ENCODE assay signal across 8 mouse cellular contexts in genomic region chr8:108101978-108102865, GRCm38 (mm10).
A peak's percentile ranks its signal among the peaks of the same experiment; 100 is the strongest.
DNase-seq lines count a peak whose midpoint lies in the region; ATAC-seq and TF ChIP-seq lines count a peak whose summit lies in the region.
"Had no signal": no experiment of that assay in that cellular context is flagged by ENCODE, and none has a peak within 500 bp of the region (broad histone marks: within the 10 kb centered on the region; RNA-seq: fewer than 3 reads in every experiment).

No protein-coding gene starts in this region.

- TF ChIP-seq CTCF in forebrain, postnatal 0 days (IDR thresholded peaks at IDR 0.05; ENCODE audit: low read depth): no peak

- H3K4me1 ChIP-seq in forebrain, postnatal 0 days (ENCODE audit: insufficient read depth): no peaks in the 10 kb centered on the region; the same call in 1 of the 2 replicates
- peaks cover 56% of the 10 kb centered on the region for H3K4me1 ChIP-seq in limb, embryonic 10.5 days
- peaks cover 10% of the 10 kb centered on the region; the same call in 1 of the 2 replicates for H3K4me1 ChIP-seq in neural tube, embryonic 14.5 days (ENCODE audit: control insufficient read depth, insufficient read depth, low read length)

- H3K9me3 ChIP-seq in forebrain, postnatal 0 days (ENCODE audit: low read length): no peaks in the 10 kb centered on the region
- no peaks in the 10 kb centered on the region for H3K9me3 ChIP-seq in limb, embryonic 10.5 days (replicated peaks)
- H3K9me3 ChIP-seq in neural tube, embryonic 14.5 days (ENCODE audit: control insufficient read depth, low read length): no peaks in the 10 kb centered on the region

- no peak overlapping the region for H3K9ac ChIP-seq in forebrain, postnatal 0 days
- H3K9ac ChIP-seq in neural tube, embryonic 14.5 days (replicated peaks; ENCODE audit: low read depth, low read length): no peak overlapping the region

- peaks cover 7% of the 10 kb centered on the region; the same call in 1 of the 2 replicates for H3K27me3 ChIP-seq in forebrain, postnatal 0 days (ENCODE audit: insufficient read depth, low read length)
- H3K27me3 ChIP-seq in limb, embryonic 10.5 days (ENCODE audit: low read depth, poor library complexity, severe bottlenecking): no peaks in the 10 kb centered on the region
- no peaks in the 10 kb centered on the region for H3K27me3 ChIP-seq in neural tube, embryonic 14.5 days (ENCODE audit: control insufficient read depth, insufficient read depth, low read length)

- 12% methylated on average over 16 of the region's 16 CpGs for WGBS in forebrain, postnatal 0 days
- WGBS in limb, embryonic 10.5 days: 75% methylated on average over 16 of the region's 16 CpGs
- WGBS in neural tube, embryonic 14.5 days: 19% methylated on average over 16 of the region's 16 CpGs

- peak overlapping the region; percentile 29 for H3K4me2 ChIP-seq in forebrain, postnatal 0 days (ENCODE audit: low read depth)
- H3K4me2 ChIP-seq in neural tube, embryonic 14.5 days (ENCODE audit: low read depth, low read length): peak overlapping the region; percentile 21; the same call in 1 of the 2 replicates

- peak; percentile 84 for ATAC-seq in forebrain, postnatal 0 days
- no peak; the same call in 1 of the 2 replicates for ATAC-seq in neural tube, embryonic 14.5 days (ENCODE audit: low read depth)

- peak; percentile 5 to 26 for DNase-seq in right cerebral cortex, adult 2 months (ENCODE audit: low spot score in 2 of 2)
- DNase-seq in right cerebral cortex, postnatal 14 days: no peak
- DNase-seq in forebrain, postnatal 0 days: peak; percentile 64
- peak; percentile 1 for DNase-seq in limb, embryonic 10.5 days (ENCODE audit: low spot score)
- DNase-seq in gastrocnemius, postnatal 4 days (ENCODE audit: low spot score in 2 of 2): no peak
- no peak for DNase-seq in cerebellum, postnatal 4 days (ENCODE audit: low spot score in 2 of 2)
- DNase-seq: adrenal gland, postnatal 36 days had no signal

- no peaks in the 10 kb centered on the region for H3K36me3 ChIP-seq in forebrain, postnatal 0 days (ENCODE audit: insufficient read depth)
- no peaks in the 10 kb centered on the region for H3K36me3 ChIP-seq in limb, embryonic 10.5 days
- H3K36me3 ChIP-seq in neural tube, embryonic 14.5 days (ENCODE audit: control insufficient read depth, insufficient read depth, low read length): no peaks in the 10 kb centered on the region

- H3K4me3 ChIP-seq in forebrain, postnatal 0 days (ENCODE audit: low read depth, low read length): no peak overlapping the region
- no peak overlapping the region for H3K4me3 ChIP-seq in limb, embryonic 10.5 days
- H3K4me3 ChIP-seq in neural tube, embryonic 14.5 days (ENCODE audit: low read depth, low read length): no peak overlapping the region

- peak overlapping the region; percentile 54; the same call in 1 of the 2 replicates for H3K27ac ChIP-seq in forebrain, postnatal 0 days (ENCODE audit: low read depth, low read length)
- H3K27ac ChIP-seq in limb, embryonic 10.5 days: peak overlapping the region; percentile 77
- peak overlapping the region; percentile 11; the same call in 1 of the 2 replicates for H3K27ac ChIP-seq in neural tube, embryonic 14.5 days (ENCODE audit: low read depth, low read length)

Comparison
In these comparisons a context has a peak if more than half of its experiments do, and no peak if none do; other contexts are left out.
1. DNase-seq: peak in right cerebral cortex, adult 2 months (2 of 2), forebrain, postnatal 0 days (single experiment) and limb, embryonic 10.5 days (single experiment); none in right cerebral cortex, postnatal 14 days (single experiment), gastrocnemius, postnatal 4 days (0 of 2) and cerebellum, postnatal 4 days (0 of 2).
2. H3K27ac ChIP-seq: peak in every context shown above with its lines; median percentile 77 in limb, embryonic 10.5 days; 54 in forebrain, postnatal 0 days; 11 in neural tube, embryonic 14.5 days.